Mouse (Mus musculus): Measurements from ENCODE around the gene Clec4f.
A peak's percentile ranks its signal among the peaks of the same experiment; 100 is the strongest.
"Not testable (repeated sequence)": the region's sequence is repeated elsewhere in the genome, so short reads cannot be mapped to it uniquely, and the experiment has no call there.

The Clec4f gene

GRCm38 (mm10) chr6:83634106-83634505 lies 21.9 kb downstream of the Clec4f start:
- not testable (repeated sequence) for DNase-seq (ENCODE audit: low read depth, low spot score)

GRCm38 (mm10) chr6:83631815-83632214 lies 24.2 kb downstream of the Clec4f start:
- no peak for DNase-seq (ENCODE audit: low read depth, low spot score)

GRCm38 (mm10) chr6:83626781-83627180 lies 29.2 kb downstream of the Clec4f start:
- DNase-seq (ENCODE audit: low read depth, low spot score): no peak

DNA sequence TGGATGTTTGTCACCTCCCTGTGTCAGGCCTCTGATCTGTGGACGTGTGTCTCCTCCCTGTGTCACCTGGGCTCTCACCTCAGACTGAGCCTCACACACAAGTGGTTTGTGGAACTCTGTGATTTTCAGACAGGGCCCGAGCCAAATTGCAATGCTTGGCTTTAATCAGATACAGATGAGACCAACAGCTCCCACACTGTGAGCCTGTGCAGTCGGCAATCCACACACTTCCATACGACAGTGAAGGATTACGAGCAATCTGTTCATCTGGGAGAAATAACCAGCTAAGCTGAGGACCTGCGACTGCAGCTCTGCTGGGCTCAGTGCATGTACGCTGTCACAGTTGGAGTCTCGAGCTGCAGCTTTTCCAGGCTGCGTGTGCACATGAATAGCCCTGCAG lies 36.0 kb downstream of the Clec4f start:
- no peak for DNase-seq (ENCODE audit: low read depth, low spot score)

DNA sequence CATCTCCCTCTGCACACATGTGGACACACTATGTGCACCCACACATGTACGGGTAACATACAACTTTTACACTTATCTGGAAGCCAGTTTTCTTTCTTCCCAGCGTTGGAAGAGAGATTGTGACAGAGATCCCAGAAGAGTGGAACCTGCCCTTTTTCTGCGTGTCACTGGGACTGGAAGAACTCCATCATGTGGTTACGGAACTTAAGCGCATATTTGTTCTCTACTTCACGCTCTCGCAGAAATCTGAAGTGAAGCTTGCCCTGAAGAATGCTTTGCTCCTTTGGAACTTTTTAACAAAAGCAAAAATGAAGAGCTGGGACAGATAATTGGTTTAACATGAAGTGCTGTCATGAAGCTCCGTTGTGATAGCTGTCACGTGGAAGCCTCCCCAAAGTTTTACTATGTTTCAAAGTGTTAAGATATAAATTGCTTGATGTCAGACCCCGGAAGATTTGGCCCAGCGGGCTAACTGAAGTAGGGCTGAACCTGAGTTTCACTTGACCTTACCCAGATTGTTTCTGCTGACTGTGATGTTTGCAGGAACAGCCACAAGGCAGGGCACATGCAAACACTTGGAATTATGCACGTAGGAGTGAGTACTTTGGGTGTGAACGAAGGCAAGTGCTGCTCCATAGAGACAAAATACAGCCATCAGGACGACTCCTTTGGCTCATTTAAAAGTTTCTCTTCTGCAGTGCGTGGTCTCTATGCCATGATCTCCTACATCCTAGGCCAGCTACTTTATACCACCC lies 38.2 kb downstream of the Clec4f start:
- DNase-seq (ENCODE audit: low read depth, low spot score): no peak

- DNase-seq (ENCODE audit: low read depth, low spot score): no peak
Measured at GRCm38 (mm10) chr6:83616512-83616911, 39.5 kb downstream of the Clec4f start.

DNA sequence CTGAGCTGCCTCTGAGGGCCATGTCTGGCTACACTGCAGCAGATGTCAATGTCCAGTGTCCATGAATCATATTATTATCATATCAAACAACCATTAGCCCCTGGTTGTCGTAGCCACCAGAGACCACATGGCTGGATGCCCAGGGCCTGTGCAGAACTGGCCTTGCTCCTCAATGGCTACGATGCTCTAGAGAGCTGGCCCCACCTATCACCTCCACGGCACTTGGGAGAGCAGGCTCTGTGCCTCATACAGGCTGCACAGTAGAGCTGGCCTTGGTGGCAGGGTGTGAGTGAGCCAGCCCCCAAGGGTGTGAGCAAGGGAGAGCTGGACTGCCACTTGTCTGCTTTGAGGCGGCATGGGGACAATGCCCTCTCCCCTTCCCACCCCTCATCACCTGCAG lies 41.5 kb downstream of the Clec4f start:
- DNase-seq (ENCODE audit: low read depth, low spot score): no peak

GRCm38 (mm10) chr6:83612976-83613375 lies 43.0 kb downstream of the Clec4f start:
- DNase-seq (ENCODE audit: low read depth, low spot score): no peak

- no peak for DNase-seq (ENCODE audit: low read depth, low spot score)
Measured at GRCm38 (mm10) chr6:83599636-83600174, 56.3 kb downstream of the Clec4f start.

- no peak for DNase-seq (ENCODE audit: low read depth, low spot score)
Measured at GRCm38 (mm10) chr6:83599060-83599550, 56.9 kb downstream of the Clec4f start.

DNA sequence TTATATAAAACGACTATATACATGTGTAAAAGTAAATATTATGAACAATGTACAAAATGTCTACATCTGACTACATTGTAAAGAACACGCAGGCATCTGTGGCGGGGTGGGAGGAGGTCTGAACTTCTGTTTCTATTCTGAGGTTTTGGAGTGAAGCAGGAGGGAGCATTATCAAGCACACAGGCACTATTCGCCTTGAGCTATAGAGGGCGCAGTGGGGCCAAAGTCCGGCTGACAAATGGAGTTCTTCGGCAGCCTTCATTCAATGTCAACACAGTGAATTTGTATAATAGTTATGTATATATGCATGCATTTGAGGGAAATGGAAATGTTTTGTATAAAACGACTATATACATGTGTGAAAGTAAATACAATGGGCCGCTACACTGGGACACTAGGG lies 57.3 kb downstream of the Clec4f start:
- peak; percentile 27 for DNase-seq (ENCODE audit: low read depth, low spot score)

GRCm38 (mm10) chr6:83597988-83598387 lies 58.0 kb downstream of the Clec4f start:
- DNase-seq (ENCODE audit: low read depth, low spot score): no peak

- DNase-seq (ENCODE audit: low read depth, low spot score): no peak
Measured at GRCm38 (mm10) chr6:83595035-83595434, 61.0 kb downstream of the Clec4f start.
